8 mouse cellular contexts compared by ENCODE assay signal in genomic region chr11:102432115-102432843, GRCm38 (mm10). TPM values are rescaled to one million over a fixed set of nuclear protein-coding genes. Genes with fewer than 3 reads are reported as not detected.
A peak's percentile ranks its signal among the peaks of the same experiment; 100 is the strongest.
DNase-seq lines count a peak whose midpoint lies in the region; ATAC-seq and TF ChIP-seq lines count a peak whose summit lies in the region.

No protein-coding gene starts in this region.

- peak; percentile 98 for DNase-seq in heart, adult 11 months
- no peak for DNase-seq in heart, postnatal 25 days (ENCODE audit: low spot score)
- DNase-seq in 416B (ENCODE audit: low read depth): peak; percentile 90
- peak; percentile 69 to 70 for DNase-seq in spleen, adult 18-20 months
- DNase-seq in right cerebral cortex, postnatal 25 days: no peak
- no peak for DNase-seq in urinary bladder, adult 18-20 months (ENCODE audit: low spot score in 2 of 2)

- no peak for ATAC-seq in limb, embryonic 13.5 days (ENCODE audit: low FRiP score, low read depth)

- peak overlapping the region; percentile 32 for H3K4me2 ChIP-seq in limb, embryonic 13.5 days (replicated peaks)

- peak overlapping the region; percentile 71 for H3K4me3 ChIP-seq in bone marrow macrophage, adult 2 months (ENCODE audit: insufficient read depth, low read length)
- no peak overlapping the region for H3K4me3 ChIP-seq in limb, embryonic 13.5 days

- H3K27ac ChIP-seq in bone marrow macrophage, adult 2 months (ENCODE audit: insufficient read depth, low read depth, low read length): peak overlapping the region; percentile 94
- no peak overlapping the region for H3K27ac ChIP-seq in limb, embryonic 13.5 days

- no peaks in the 10 kb centered on the region for H3K9me3 ChIP-seq in limb, embryonic 13.5 days

- no peak for TF ChIP-seq CTCF in bone marrow macrophage, adult 2 months (IDR thresholded peaks at IDR 0.05; ENCODE audit: low read depth, low read length)

- H3K36me3 ChIP-seq in limb, embryonic 13.5 days: peaks cover 36% of the 10 kb centered on the region

- no peak; the same call in 1 of the 2 replicates for TF ChIP-seq POLR2A in bone marrow macrophage, adult 2 months (IDR thresholded peaks at IDR 0.05; ENCODE audit: borderline replicate concordance, low read depth, low read length)

- peaks cover under 1% of the 10 kb centered on the region; the same call in 1 of the 2 replicates for H3K27me3 ChIP-seq in limb, embryonic 13.5 days

- intact Hi-C loops in heart, postnatal 25 days (cut with DNase I): loop anchor here (5.0 kb wide), 1 partner anchor 215 kb away; no protein-coding TSS in a partner anchor

- peak overlapping the region; percentile 55 for H3K9ac ChIP-seq in limb, embryonic 13.5 days

- peaks cover 7% of the 10 kb centered on the region for H3K4me1 ChIP-seq in bone marrow macrophage, adult 2 months (ENCODE audit: control insufficient read depth, insufficient read depth, low read length)
- H3K4me1 ChIP-seq in limb, embryonic 13.5 days: peaks cover 31% of the 10 kb centered on the region

- WGBS in limb, embryonic 13.5 days: 59% methylated on average over 16 of the region's 16 CpGs

RNA-seq across cellular contexts. Expression of gene Grn, which starts 2.2 kb away (rescaled TPM):
- total RNA-seq in heart, postnatal 25 days (2021): 100 to 1,000 TPM; 101 to 104 TPM
- 1,924 and 2,101 TPM in 2 replicates for polyA plus RNA-seq in bone marrow macrophage, adult 2 months (2012; ENCODE audit: insufficient read depth, insufficient read length, missing spikeins)
- 141 and 149 TPM in 2 replicates for polyA plus RNA-seq in limb, embryonic 13.5 days (2015; fragmentation: Nextera tagmentation; extraction: Ambion mirVana)

RNA-seq across cellular contexts. Expression of gene Fam171a2, which starts 15.2 kb away (rescaled TPM):
- total RNA-seq in heart, postnatal 25 days (2021): 1 to 10 TPM; 5.8 to 6.5 TPM
- polyA plus RNA-seq in bone marrow macrophage, adult 2 months (2012; ENCODE audit: insufficient read depth, insufficient read length, missing spikeins): not detected in 2 replicates
- 4.4 and 4.8 TPM in 2 replicates for polyA plus RNA-seq in limb, embryonic 13.5 days (2015; fragmentation: Nextera tagmentation; extraction: Ambion mirVana)

RNA-seq across cellular contexts. Expression of gene Slc25a39, which starts 24.5 kb away (rescaled TPM):
- total RNA-seq in heart, postnatal 25 days (2021): 100 to 1,000 TPM; 163 to 175 TPM
- 133 and 173 TPM in 2 replicates for polyA plus RNA-seq in bone marrow macrophage, adult 2 months (2012; ENCODE audit: insufficient read depth, insufficient read length, missing spikeins)
- 173 and 180 TPM in 2 replicates for polyA plus RNA-seq in limb, embryonic 13.5 days (2015; fragmentation: Nextera tagmentation; extraction: Ambion mirVana)

RNA-seq across cellular contexts. Expression of gene Itga2b, which starts 37.6 kb away (rescaled TPM):
- 1 to 10 TPM; 3.5 to 4.5 TPM for total RNA-seq in heart, postnatal 25 days (2021)
- polyA plus RNA-seq in bone marrow macrophage, adult 2 months (2012; ENCODE audit: insufficient read depth, insufficient read length, missing spikeins): 2.3 and 2.5 TPM in 2 replicates
- 4.4 and 6.1 TPM in 2 replicates for polyA plus RNA-seq in limb, embryonic 13.5 days (2015; fragmentation: Nextera tagmentation; extraction: Ambion mirVana)

RNA-seq across cellular contexts. Expression of gene Rundc3a, which starts 39.1 kb away (rescaled TPM):
- not detected for total RNA-seq in heart, postnatal 25 days (2021)
- polyA plus RNA-seq in bone marrow macrophage, adult 2 months (2012; ENCODE audit: insufficient read depth, insufficient read length, missing spikeins): not detected in 2 replicates
- 1.3 and 1.4 TPM in 2 replicates for polyA plus RNA-seq in limb, embryonic 13.5 days (2015; fragmentation: Nextera tagmentation; extraction: Ambion mirVana)

Comparison
In these comparisons a context has a peak if more than half of its experiments do, and no peak if none do; other contexts are left out.
1. DNase-seq: peak in heart, adult 11 months (single experiment), 416B (single experiment) and spleen, adult 18-20 months (2 of 2); none in heart, postnatal 25 days (single experiment), right cerebral cortex, postnatal 25 days (single experiment) and urinary bladder, adult 18-20 months (0 of 2).
2. RNA of gene Grn, which starts 2.2 kb away (polyA plus RNA-seq): 1,924 to 2,101 TPM in bone marrow macrophage, adult 2 months; 141 to 149 TPM in limb, embryonic 13.5 days; every median in the first group is over 10 times any median in the second.